Mouse (Mus musculus): ENCODE results near the gene Klf9.

The Klf9 gene

GRCm38 (mm10) chr19:23149465-23150410 is 8.7 kb downstream of the Klf9 start:
- CTCF ChIA-PET: interaction anchor here in 1 of 4 experiments (1.0 kb wide), 1 partner anchor 16 kb away, joined by 3 read pairs; no protein-coding TSS in a partner anchor
- POLR2A ChIA-PET: interaction anchor here (0.6 to 25.4 kb wide), 30 partner anchors 3 to 1049 kb away, joined by 3 to 858 read pairs (median 34); partner anchors contain the start of gene Klf9 (in 3 of the 4)

- CTCF ChIA-PET: interaction anchor here (0.6 to 2.4 kb wide), 7 partner anchors 8 to 235 kb away, joined by 3 to 15 read pairs (median 3); no protein-coding TSS in a partner anchor
- POLR2A ChIA-PET: interaction anchor here (0.5 to 25.4 kb wide), 41 partner anchors 4 to 393 kb away, joined by 3 to 858 read pairs (median 17); partner anchors contain the start of gene Klf9 (in 4 of the 4)
Observed at GRCm38 (mm10) chr19:23150556-23151265, 9.7 kb downstream of the Klf9 start.

- POLR2A ChIA-PET: interaction anchor here (0.5 to 25.4 kb wide), 80 partner anchors 5 to 236 kb away, joined by 3 to 858 read pairs (median 5); partner anchors contain the start of gene Klf9 (in 4 of the 4)
- CTCF ChIA-PET: interaction anchor here (0.5 to 2.4 kb wide), 23 partner anchors 8 to 673 kb away, joined by 3 to 15 read pairs (median 3); partner anchors contain the start of gene Klf9 (in 1 of the 4)
Observed at GRCm38 (mm10) chr19:23151651-23152070, 10.6 kb downstream of the Klf9 start.

- ChIA-PET POLR2A (interaction anchor here (0.6 to 25.4 kb wide), 81 partner anchors 6 to 1399 kb away, joined by 3 to 858 read pairs (median 5); partner anchors contain the start of gene Klf9 (in 4 of the 4)), CTCF (interaction anchor here (0.5 to 2.4 kb wide), 26 partner anchors 8 to 672 kb away, joined by 3 to 15 read pairs (median 3); partner anchors contain the start of gene Klf9 (in 1 of the 4))
Observed at GRCm38 (mm10) chr19:23152201-23152640, 11.2 kb downstream of the Klf9 start.

GRCm38 (mm10) chr19:23152771-23153605 is 12.0 kb downstream of the Klf9 start:
- POLR2A ChIA-PET: interaction anchor here (0.6 to 25.4 kb wide), 61 partner anchors 7 to 1400 kb away, joined by 3 to 858 read pairs (median 6); partner anchors contain the start of gene Klf9 (in 4 of the 4)
- CTCF ChIA-PET: interaction anchor here (0.6 to 2.4 kb wide), 20 partner anchors 9 to 619 kb away, joined by 3 to 15 read pairs (median 4); partner anchors contain the start of gene Klf9 (in 1 of the 4)

GRCm38 (mm10) chr19:23153606-23154127 is 12.6 kb downstream of the Klf9 start:
- ChIA-PET CTCF (interaction anchor here in 2 of 4 experiments (1.5 to 2.4 kb wide), 2 partner anchors 9 to 138 kb away, joined by 3 to 14 read pairs; no protein-coding TSS in a partner anchor), POLR2A (interaction anchor here in 3 of 4 experiments (0.5 to 25.4 kb wide), 34 partner anchors 7 to 1369 kb away, joined by 3 to 858 read pairs (median 14); partner anchors contain the start of gene Klf9 (in 3 of the 3))

- ChIA-PET CTCF (interaction anchor here in 3 of 4 experiments (0.6 to 1.0 kb wide), 3 partner anchors 13 to 144 kb away, joined by 3 to 9 read pairs (median 3); no protein-coding TSS in a partner anchor), POLR2A (interaction anchor here (0.5 to 25.4 kb wide), 38 partner anchors 8 to 244 kb away, joined by 3 to 738 read pairs (median 4); partner anchors contain the start of gene Klf9 (in 2 of the 4))
Observed at GRCm38 (mm10) chr19:23159780-23160395, 18.9 kb downstream of the Klf9 start.

- ChIA-PET CTCF (interaction anchor here in 3 of 4 experiments (0.5 to 0.9 kb wide), 4 partner anchors 10 to 337 kb away, joined by 3 read pairs; no protein-coding TSS in a partner anchor), POLR2A (interaction anchor here in 3 of 4 experiments (0.6 to 25.4 kb wide), 47 partner anchors 8 to 174 kb away, joined by 3 to 738 read pairs (median 5); partner anchors contain the start of gene Klf9 (in 2 of the 3))
Observed at GRCm38 (mm10) chr19:23162387-23162809, 21.4 kb downstream of the Klf9 start.

GRCm38 (mm10) chr19:23162877-23163276 is 21.9 kb downstream of the Klf9 start:
- ChIA-PET POLR2A (interaction anchor here (0.5 to 25.4 kb wide), 49 partner anchors 7 to 199 kb away, joined by 3 to 738 read pairs (median 5); partner anchors contain the start of gene Klf9 (in 2 of the 4)), CTCF (interaction anchor here in 2 of 4 experiments (0.9 to 1.2 kb wide), 3 partner anchors 10 to 147 kb away, joined by 3 to 4 read pairs (median 3); no protein-coding TSS in a partner anchor)

GRCm38 (mm10) chr19:23163361-23163760 is 22.3 kb downstream of the Klf9 start:
- ChIA-PET CTCF (interaction anchor here in 2 of 4 experiments (0.9 to 1.2 kb wide), 2 partner anchors 12 to 148 kb away, joined by 3 to 4 read pairs; no protein-coding TSS in a partner anchor), POLR2A (interaction anchor here (0.5 to 25.4 kb wide), 41 partner anchors 7 to 327 kb away, joined by 3 to 738 read pairs (median 4); partner anchors contain the start of gene Klf9 (in 2 of the 4))

- CTCF ChIA-PET: no interaction called here
- POLR2A ChIA-PET: interaction anchor here in 3 of 4 experiments (0.6 to 25.4 kb wide), 9 partner anchors 9 to 146 kb away, joined by 3 to 738 read pairs (median 4); partner anchors contain the start of gene Klf9 (in 2 of the 3)
Observed at GRCm38 (mm10) chr19:23164651-23165240, 23.7 kb downstream of the Klf9 start.

- ChIA-PET CTCF (interaction anchor here in 3 of 4 experiments (0.7 to 0.8 kb wide), 3 partner anchors 91 to 251 kb away, joined by 3 to 4 read pairs (median 3); no protein-coding TSS in a partner anchor), POLR2A (interaction anchor here (0.5 to 25.4 kb wide), 35 partner anchors 6 to 1385 kb away, joined by 3 to 738 read pairs (median 5); partner anchors contain the start of gene Klf9 (in 2 of the 4))
Observed at GRCm38 (mm10) chr19:23166550-23167284, 25.7 kb downstream of the Klf9 start.

- ChIA-PET POLR2A (interaction anchor here (0.5 to 25.4 kb wide), 47 partner anchors 8 to 132 kb away, joined by 3 to 738 read pairs (median 6); partner anchors contain the start of gene Klf9 (in 2 of the 4)), CTCF (interaction anchor here in 1 of 4 experiments (0.9 kb wide), 1 partner anchor 154 kb away, joined by 3 read pairs; no protein-coding TSS in a partner anchor)
Observed at GRCm38 (mm10) chr19:23168899-23169658, 28.1 kb downstream of the Klf9 start.

- CTCF ChIA-PET: interaction anchor here in 1 of 4 experiments (0.9 kb wide), 1 partner anchor 154 kb away, joined by 3 read pairs; no protein-coding TSS in a partner anchor
- POLR2A ChIA-PET: interaction anchor here (0.8 to 25.4 kb wide), 35 partner anchors 9 to 132 kb away, joined by 3 to 738 read pairs (median 8); partner anchors contain the start of gene Klf9 (in 2 of the 4)
Observed at GRCm38 (mm10) chr19:23169659-23170050, 28.6 kb downstream of the Klf9 start.
